Mouse (Mus musculus) erythroid progenitor cell, adult 5-6 weeks (primary cell): Measurements from ENCODE around the gene Prss42. TPM values are rescaled to one million over a fixed set of nuclear protein-coding genes. Genes with fewer than 3 reads are reported as not detected.

Experiments used
- total RNA-seq, 2 experiments: library from RNA; stranded (forward) in 1 of 2; stranded (reverse) in 1 of 2; fragments of 150-400 nt in 1 of 2; fragments of 186-747, 209-891 nt in 1 of 2; gene quantifications; 2 replicates each; pipeline versions ENCODE4 v1.2.3 to v1.2.4; 2015 to 2017; ENCODE audit warnings: low replicate concordance in 2 of 2

The Prss42 gene
- total RNA-seq, 2 experiments from 2014 or later: not detected

Other genes starting within 250 kb of the Prss42 start
- 2.2 TPM in 1 of 2 replicates, not detected in the other for gene Nradd, start 173.7 kb upstream of the Prss42 start, total RNA-seq (2015; ENCODE audit: low replicate concordance)
- gene Nradd, start 173.7 kb upstream of the Prss42 start, total RNA-seq (2017; ENCODE audit: low replicate concordance): 1.3 TPM in 1 of 2 replicates, not detected in the other
- 9.4 and 16.3 TPM in 2 replicates for gene Nbeal2, start 144.0 kb upstream of the Prss42 start, total RNA-seq (2015; ENCODE audit: low replicate concordance)
- gene Nbeal2, start 144.0 kb upstream of the Prss42 start, total RNA-seq (2017; ENCODE audit: low replicate concordance): 1.4 and 10.1 TPM in 2 replicates
- gene Ccdc12, start 141.7 kb upstream of the Prss42 start, total RNA-seq (2015; ENCODE audit: low replicate concordance): 59.8 and 67.1 TPM in 2 replicates
- 32.8 and 34.5 TPM in 2 replicates for gene Ccdc12, start 141.7 kb upstream of the Prss42 start, total RNA-seq (2017; ENCODE audit: low replicate concordance)
- not detected in 2 replicates for gene Myl3, start 56.3 kb upstream of the Prss42 start, total RNA-seq (2015; ENCODE audit: low replicate concordance)
- gene Myl3, start 56.3 kb upstream of the Prss42 start, total RNA-seq (2017; ENCODE audit: low replicate concordance): not detected in 2 replicates
- gene Pth1r, start 51.0 kb upstream of the Prss42 start, total RNA-seq (2015; ENCODE audit: low replicate concordance): 1.3 TPM in 1 of 2 replicates, not detected in the other
- 0.77 TPM in 1 of 2 replicates, not detected in the other for gene Pth1r, start 51.0 kb upstream of the Prss42 start, total RNA-seq (2017; ENCODE audit: low replicate concordance)
- gene Prss44, start 15.8 kb downstream of the Prss42 start, total RNA-seq (2015; ENCODE audit: low replicate concordance): not detected in 2 replicates
- gene Prss44, start 15.8 kb downstream of the Prss42 start, total RNA-seq (2017; ENCODE audit: low replicate concordance): not detected in 2 replicates
- gene Prss43, start 28.5 kb downstream of the Prss42 start, total RNA-seq (2015; ENCODE audit: low replicate concordance): not detected in 2 replicates
- not detected in 2 replicates for gene Prss43, start 28.5 kb downstream of the Prss42 start, total RNA-seq (2017; ENCODE audit: low replicate concordance)
- not detected in 2 replicates for gene Prss45, start 36.4 kb downstream of the Prss42 start, total RNA-seq (2015; ENCODE audit: low replicate concordance)
- gene Prss45, start 36.4 kb downstream of the Prss42 start, total RNA-seq (2017; ENCODE audit: low replicate concordance): not detected in 2 replicates
- not detected in 2 replicates for gene Prss46, start 46.3 kb downstream of the Prss42 start, total RNA-seq (2015; ENCODE audit: low replicate concordance)
- gene Prss46, start 46.3 kb downstream of the Prss42 start, total RNA-seq (2017; ENCODE audit: low replicate concordance): not detected in 2 replicates
- gene Prss50, start 59.8 kb downstream of the Prss42 start, total RNA-seq (2015; ENCODE audit: low replicate concordance): not detected in 2 replicates
- gene Prss50, start 59.8 kb downstream of the Prss42 start, total RNA-seq (2017; ENCODE audit: low replicate concordance): not detected in 2 replicates
- gene Als2cl, start 81.7 kb downstream of the Prss42 start, total RNA-seq (2015; ENCODE audit: low replicate concordance): 0.36 TPM in 1 of 2 replicates, not detected in the other
- 0.26 TPM in 1 of 2 replicates, not detected in the other for gene Als2cl, start 81.7 kb downstream of the Prss42 start, total RNA-seq (2017; ENCODE audit: low replicate concordance)
- gene Tmie, start 81.9 kb downstream of the Prss42 start, total RNA-seq (2015; ENCODE audit: low replicate concordance): not detected in 2 replicates
- not detected in 2 replicates for gene Tmie, start 81.9 kb downstream of the Prss42 start, total RNA-seq (2017; ENCODE audit: low replicate concordance)
- not detected in 2 replicates for gene Fam240a, start 118.7 kb downstream of the Prss42 start, total RNA-seq (2015; ENCODE audit: low replicate concordance)
- gene Fam240a, start 118.7 kb downstream of the Prss42 start, total RNA-seq (2017; ENCODE audit: low replicate concordance): not detected in 2 replicates
- not detected in 2 replicates for gene Tdgf1, start 148.0 kb downstream of the Prss42 start, total RNA-seq (2015; ENCODE audit: low replicate concordance)
- not detected in 2 replicates for gene Tdgf1, start 148.0 kb downstream of the Prss42 start, total RNA-seq (2017; ENCODE audit: low replicate concordance)
- 0.72 TPM in 1 of 2 replicates, not detected in the other for gene Lrrc2, start 153.4 kb downstream of the Prss42 start, total RNA-seq (2015; ENCODE audit: low replicate concordance)
- gene Lrrc2, start 153.4 kb downstream of the Prss42 start, total RNA-seq (2017; ENCODE audit: low replicate concordance): not detected in 2 replicates
- gene Rtp3, start 192.4 kb downstream of the Prss42 start, total RNA-seq (2015; ENCODE audit: low replicate concordance): not detected in 2 replicates
- gene Rtp3, start 192.4 kb downstream of the Prss42 start, total RNA-seq (2017; ENCODE audit: low replicate concordance): not detected in 2 replicates
- 420 and 461 TPM in 2 replicates for gene Ltf, start 221.1 kb downstream of the Prss42 start, total RNA-seq (2015; ENCODE audit: low replicate concordance)
- 308 and 520 TPM in 2 replicates for gene Ltf, start 221.1 kb downstream of the Prss42 start, total RNA-seq (2017; ENCODE audit: low replicate concordance)